Mouse (Mus musculus): Measurements from ENCODE around the gene Rrp9. TPM values are rescaled to one million over a fixed set of nuclear protein-coding genes. Genes with fewer than 3 reads are reported as not detected.
A peak's percentile ranks its signal among the peaks of the same experiment; 100 is the strongest.

Rrp9 gene
- total RNA-seq (2021) (10 to 100 TPM; 41.2 to 47.0 TPM), polyA plus RNA-seq (2012; rRNA removed) (36.8 and 42.2 TPM in 2 replicates)
- long read RNA-seq, transcript Rrp9-201 (15 exons, 1,586 nt) = major isoform, 29 of 36 reads
- long read RNA-seq, partial matches to known transcripts = 0 of 36 reads
- long read RNA-seq, other reads (novel, unspliced or antisense) = 6 of 36 reads

DNA sequence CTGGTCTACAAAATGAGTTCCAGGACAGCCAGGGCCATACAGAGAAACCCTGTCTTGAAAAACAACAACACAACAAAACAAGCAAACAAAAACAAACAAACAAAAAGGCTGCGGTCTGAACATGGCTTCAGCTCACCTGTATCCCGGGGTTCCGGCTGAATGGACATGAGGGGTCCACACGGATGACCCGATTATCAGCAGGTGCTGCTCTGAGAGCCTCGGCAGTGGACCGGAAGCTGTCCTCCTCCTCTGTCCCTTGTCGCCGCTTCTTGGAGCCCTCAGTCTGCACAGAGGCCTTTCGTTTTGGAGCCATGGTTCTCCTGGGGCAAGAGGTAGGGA lies at the start of gene Rrp9:
Gene Rrp9 (plus strand): TSS at position 301 of the 339 bp plus-strand sequence.
- no peak for DNase-seq

- DNase-seq = no peak
These were observed 47.0 kb upstream of the Rrp9 start for GRCm38 (mm10) chr9:106428719-106429220.

- DNase-seq = peak; percentile 95
These were observed 46.3 kb upstream of the Rrp9 start, which contains the start of gene Rpl29 for GRCm38 (mm10) chr9:106429221-106430014. Rpl29 (plus strand) TSS chr9:106429454.

DNA sequence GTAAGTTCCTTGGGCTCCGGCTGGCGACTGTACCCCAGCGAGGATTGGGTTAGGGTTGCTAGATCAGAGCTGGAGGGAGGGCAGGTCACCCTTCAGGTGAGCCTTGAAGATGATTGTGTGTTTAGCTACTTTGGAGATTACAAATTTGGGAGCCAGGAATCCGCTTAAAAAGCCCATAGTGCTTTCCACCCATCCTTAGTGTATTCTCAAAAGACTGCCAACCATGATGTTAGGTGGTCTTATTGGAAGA lies 45.8 kb upstream of the Rrp9 start:
- DNase-seq = no peak

DNA sequence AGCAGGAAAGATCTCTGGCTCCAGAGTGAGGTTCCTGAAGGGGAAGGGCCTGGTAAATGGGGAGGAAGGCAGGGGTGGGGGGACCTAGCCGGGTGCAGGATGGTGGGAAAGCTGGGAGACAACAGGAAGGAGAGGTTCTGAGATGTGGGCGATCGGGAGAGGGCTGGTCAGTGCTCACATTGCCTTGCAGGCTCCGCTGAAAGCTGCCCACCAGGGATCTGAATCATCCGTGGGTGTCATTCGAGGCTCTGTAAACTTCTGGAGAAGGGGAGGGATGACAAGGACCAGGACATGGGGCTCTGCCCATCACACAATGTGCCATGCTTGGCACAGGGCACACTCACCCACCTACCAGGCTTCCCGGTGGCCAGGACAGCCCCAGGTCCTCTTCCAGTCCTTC lies 42.4 kb upstream of the Rrp9 start:
- no peak for DNase-seq

DNA sequence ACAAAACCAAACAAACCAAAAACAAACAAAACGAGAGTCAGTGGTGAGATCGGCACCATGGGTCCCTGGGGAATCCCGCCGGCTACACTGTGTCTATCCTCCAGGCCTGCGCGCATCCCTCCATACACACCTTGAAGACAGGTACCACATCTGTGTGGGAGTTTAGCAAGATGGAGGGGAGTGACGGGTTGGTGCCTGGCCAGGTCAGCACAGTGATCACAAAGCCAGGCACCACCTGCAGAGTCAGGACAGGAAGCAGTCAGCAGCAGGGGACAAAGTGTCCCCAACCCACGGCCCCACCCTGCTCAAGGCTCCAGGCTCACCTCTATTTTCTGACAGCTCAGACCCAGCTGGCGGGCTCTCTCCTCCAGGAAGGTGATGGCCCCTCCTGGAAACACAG lies 39.2 kb upstream of the Rrp9 start:
- no peak for DNase-seq

GRCm38 (mm10) chr9:106442680-106443079 lies 33.1 kb upstream of the Rrp9 start:
- no peak for DNase-seq

DNA sequence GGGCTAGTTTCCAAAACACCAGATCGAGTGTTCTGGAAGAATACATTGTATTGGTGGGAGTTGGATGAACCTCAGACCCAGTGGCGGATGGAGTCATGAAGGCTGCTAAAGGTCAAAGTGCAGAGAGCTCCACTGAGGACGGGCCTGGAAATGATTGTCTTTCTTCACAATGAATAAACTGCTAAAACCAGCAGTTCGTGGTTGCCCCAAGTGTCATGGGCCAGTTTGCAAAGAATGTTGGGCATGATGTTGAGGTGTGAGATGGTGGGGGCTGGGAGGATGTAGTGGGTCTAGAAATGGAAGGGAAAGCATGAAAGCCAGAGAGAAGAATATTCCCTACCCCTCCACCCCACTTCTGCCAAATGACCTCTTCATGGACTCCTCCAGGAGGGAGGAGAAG lies 30.9 kb upstream of the Rrp9 start:
- no peak for DNase-seq

DNA sequence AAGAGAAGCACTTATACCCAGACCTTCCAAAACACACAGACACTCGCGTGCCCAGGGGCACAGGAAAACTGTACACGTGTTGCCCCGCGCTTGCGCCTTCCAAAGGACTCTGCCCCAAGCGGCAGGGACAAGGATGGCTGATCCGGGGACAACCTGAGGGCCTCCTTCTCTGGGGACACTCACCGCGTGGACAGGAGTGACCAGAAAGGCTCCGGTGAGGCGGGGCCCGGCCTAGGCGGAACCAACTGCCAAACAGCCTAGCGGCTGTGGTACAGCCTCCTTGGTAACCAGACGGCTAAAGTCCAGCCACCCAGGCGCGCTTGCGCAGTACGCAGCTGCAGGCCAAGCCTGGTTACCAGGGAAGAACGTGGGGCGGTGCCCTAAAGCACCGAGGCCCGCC lies 28.4 kb upstream of the Rrp9 start, which contains the start of the genes Abhd14b and Abhd14a:
Gene Abhd14b (plus strand): TSS at position 112 of the 400 bp plus-strand sequence.
Gene Abhd14a (minus strand): TSS at position 331 of the 400 bp plus-strand sequence.
- peak; percentile 98 for DNase-seq

GRCm38 (mm10) chr9:106447951-106448350 lies 27.8 kb upstream of the Rrp9 start:
- DNase-seq = no peak

- DNase-seq = peak; percentile 89
These were observed 27.2 kb upstream of the Rrp9 start for GRCm38 (mm10) chr9:106448498-106449031.

GRCm38 (mm10) chr9:106449947-106450346 lies 25.8 kb upstream of the Rrp9 start:
- no peak for DNase-seq

GRCm38 (mm10) chr9:106450661-106451060 lies 25.1 kb upstream of the Rrp9 start:
- DNase-seq = peak; percentile 82

DNA sequence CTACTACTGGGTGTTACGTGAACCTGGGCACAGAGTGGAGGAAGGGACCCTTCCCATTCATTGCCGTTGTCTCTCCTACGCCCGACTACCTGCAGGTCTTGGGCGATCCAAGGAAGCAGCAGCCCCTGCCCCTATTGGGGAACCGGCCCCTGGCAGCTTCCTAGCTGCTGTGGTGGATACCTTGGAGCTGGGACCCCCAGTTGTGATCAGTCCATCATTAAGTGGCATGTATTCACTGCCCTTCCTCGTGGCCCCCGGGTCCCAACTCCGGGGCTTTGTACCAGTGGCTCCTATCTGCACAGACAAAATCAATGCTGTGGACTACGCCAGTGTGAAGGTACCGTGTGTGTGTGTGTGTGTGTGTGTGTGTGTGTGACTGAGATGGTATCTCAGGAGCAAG lies 24.5 kb upstream of the Rrp9 start:
- no peak for DNase-seq

- DNase-seq = no peak
These were observed 23.9 kb upstream of the Rrp9 start for GRCm38 (mm10) chr9:106451899-106452298.

GRCm38 (mm10) chr9:106452351-106452750 lies 23.4 kb upstream of the Rrp9 start:
- DNase-seq = no peak

DNA sequence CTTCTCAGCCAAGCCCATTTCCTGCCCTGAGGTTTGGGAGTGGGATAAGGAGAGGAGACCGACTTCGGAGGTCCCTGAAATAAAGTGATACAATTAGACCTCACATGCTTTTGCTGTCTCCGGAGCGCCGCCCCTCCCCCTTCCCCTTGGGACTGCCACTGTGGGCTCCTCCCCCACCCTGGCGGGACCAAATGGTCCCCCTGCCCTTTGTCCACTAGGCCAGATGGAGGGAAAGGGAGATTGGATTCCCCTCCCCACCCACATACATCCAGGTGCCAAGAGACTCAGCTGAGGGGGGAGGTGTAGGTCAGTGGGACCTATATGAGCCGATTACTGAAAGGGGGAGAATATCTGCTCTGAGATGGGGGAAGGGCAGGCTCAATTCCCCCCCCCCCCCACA lies 22.9 kb upstream of the Rrp9 start:
- no peak for DNase-seq

- DNase-seq = peak; percentile 69
These were observed 22.3 kb upstream of the Rrp9 start, which contains the start of gene Pcbp4 for GRCm38 (mm10) chr9:106453271-106454070. Pcbp4 (plus strand) TSS chr9:106453291.

GRCm38 (mm10) chr9:106454071-106454761 lies 21.5 kb upstream of the Rrp9 start:
- no peak for DNase-seq

DNA sequence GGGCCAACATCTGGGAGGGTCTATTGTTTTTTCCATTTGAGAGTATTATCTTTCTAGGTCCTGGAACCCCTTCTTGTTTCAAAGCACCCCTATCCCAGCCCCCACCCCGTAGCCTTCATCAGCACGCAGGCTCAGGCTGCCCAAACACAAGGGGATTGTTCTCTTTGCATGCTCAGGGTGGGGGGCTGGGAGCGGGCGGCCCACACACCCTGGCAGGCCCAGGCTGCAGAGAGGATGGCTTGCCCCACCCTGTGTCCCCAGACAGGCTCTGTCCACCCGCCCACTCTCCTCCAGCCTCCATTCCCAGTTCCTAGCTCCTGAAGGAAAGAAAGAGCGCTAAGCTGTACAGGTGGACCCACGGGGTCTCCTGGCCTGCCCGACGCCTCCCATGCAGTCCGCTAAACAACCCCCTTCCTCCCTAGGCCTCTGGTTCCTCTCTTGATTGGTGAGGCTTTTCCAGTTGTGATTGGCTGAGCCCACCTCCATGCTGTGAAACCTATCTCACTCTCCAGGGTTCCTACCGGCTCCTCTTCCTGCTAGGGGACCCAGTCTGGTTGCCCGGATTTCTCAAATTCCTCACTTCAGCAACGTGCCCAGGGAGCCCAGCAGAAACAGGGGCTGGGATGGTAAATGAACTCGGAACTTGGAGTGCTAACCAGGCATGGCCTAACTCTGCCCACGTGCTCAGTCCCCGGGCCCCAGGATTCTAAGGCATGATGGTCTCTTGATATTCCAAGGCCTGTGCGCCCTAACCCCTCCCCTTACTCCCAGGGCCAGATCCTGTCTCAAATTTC lies 20.7 kb upstream of the Rrp9 start:
- DNase-seq = no peak

Measured in adrenal gland, adult 2 months (tissue).